Mouse (Mus musculus) lung, postnatal 0 days (tissue): ENCODE measurements around the gene Mta3.

Experiments
- CTCF ChIP-seq: IDR thresholded peaks from 2 replicates; pipeline ENCODE4 v1.5.1; 2016; ENCODE audit warnings: antibody characterized with exemption, mild to moderate bottlenecking
- EP300 ChIP-seq: IDR thresholded peaks from 2 replicates; pipeline ENCODE4 v1.6.1; 2016; ENCODE audit warnings: antibody characterized with exemption, mild to moderate bottlenecking, control low read depth

GRCm38 (mm10) chr17:83657375-83657774 is 48.6 kb upstream of the Mta3 start:
- TF ChIP-seq CTCF = no peak
- TF ChIP-seq EP300 = no peak
